14 mouse cellular contexts compared by ENCODE assay signal in the genomic region with DNA sequence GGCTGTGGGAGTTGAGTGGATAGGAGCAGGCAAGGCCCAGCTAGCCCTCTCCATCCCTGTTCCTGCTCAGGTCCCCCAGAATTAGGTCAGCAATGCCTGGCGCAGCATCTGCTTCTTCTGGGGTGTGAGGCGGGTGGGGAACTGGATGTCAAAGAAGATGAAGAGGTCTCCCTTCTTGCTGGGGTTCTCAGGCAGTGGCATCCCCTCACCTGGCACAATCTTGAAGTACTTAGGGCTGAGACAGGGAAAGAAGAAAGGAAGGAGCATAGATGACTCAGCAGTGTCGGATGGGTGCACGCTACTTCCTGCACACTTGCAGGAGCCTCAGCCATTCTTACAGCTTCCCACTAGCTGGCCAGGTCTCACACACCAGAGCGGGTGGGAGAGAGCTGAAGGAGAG. TPM values are rescaled to one million over a fixed set of nuclear protein-coding genes. Genes with fewer than 3 reads are reported as not detected.
DNase-seq lines count a peak whose midpoint lies in the region; ATAC-seq and TF ChIP-seq lines count a peak whose summit lies in the region.
"Had no signal": no experiment of that assay in that cellular context is flagged by ENCODE, and none has a peak within 500 bp of the region (broad histone marks: within the 10 kb centered on the region; RNA-seq: fewer than 3 reads in every experiment).

No protein-coding gene starts in this region.

- H3K27ac ChIP-seq in spleen, adult 2 months (ENCODE audit: insufficient read depth, low read length) = 0 out of 2 replicates have a peak overlapping the region, but pooled peaks have one; percentile 1
- H3K27ac ChIP-seq in forebrain, embryonic 16.5 days (ENCODE audit: low read length) = no peak overlapping the region
- H3K27ac ChIP-seq in limb, embryonic 10.5 days = no peak overlapping the region
- H3K27ac ChIP-seq: heart, embryonic 13.5 days; intestine, embryonic 15.5 days; limb, embryonic 13.5 days had no signal

- no peak overlapping the region for H3K4me3 ChIP-seq in spleen, adult 2 months (ENCODE audit: extremely low read depth, insufficient read depth, insufficient read length)
- H3K4me3 ChIP-seq in forebrain, embryonic 16.5 days (replicated peaks; ENCODE audit: low read length) = no peak overlapping the region
- no peak overlapping the region for H3K4me3 ChIP-seq in limb, embryonic 10.5 days
- H3K4me3 ChIP-seq: heart, embryonic 13.5 days; intestine, embryonic 15.5 days; limb, embryonic 13.5 days had no signal

- no peak for TF ChIP-seq CTCF in spleen, adult 2 months (IDR thresholded peaks at IDR 0.05; ENCODE audit: extremely low read depth, insufficient read depth, insufficient read length, insufficient replicate concordance)

- peak; percentile 23 for ATAC-seq in erythroid progenitor cell, adult 5-6 weeks (replicated peaks; ENCODE audit: low FRiP score, poor library complexity, severe bottlenecking)
- ATAC-seq in megakaryocyte-erythroid progenitor cell, adult 5-6 weeks (replicated peaks; ENCODE audit: low FRiP score, low TSS enrichment, poor library complexity, severe bottlenecking) = 0 out of 2 replicates have a peak, but pooled peaks have one; percentile 4
- no peak for ATAC-seq in forebrain, embryonic 16.5 days
- ATAC-seq: intestine, embryonic 15.5 days had no signal

- no peak for DNase-seq in spleen, adult 2 months (ENCODE audit: low read depth in 1 of 2, low spot score in 2 of 2)
- no peak for DNase-seq in spleen, postnatal 14 days (ENCODE audit: low spot score in 2 of 2)
- no peak for DNase-seq in heart, postnatal 10 days
- DNase-seq in limb, embryonic 10.5 days (ENCODE audit: low spot score) = no peak
- DNase-seq in left cerebral cortex, adult 9 months (ENCODE audit: low spot score in 2 of 2) = no peak
- DNase-seq: adrenal gland, adult 8-10 months; cerebellum, adult 2 months; midbrain, embryonic 14.5 days had no signal

- H3K4me2 ChIP-seq in forebrain, embryonic 16.5 days (ENCODE audit: low read length) = no peak overlapping the region
- H3K4me2 ChIP-seq: heart, embryonic 13.5 days; intestine, embryonic 15.5 days; limb, embryonic 13.5 days had no signal

- H3K27me3 ChIP-seq in spleen, adult 2 months (ENCODE audit: control insufficient read depth, insufficient read depth, low read length) = no peaks in the 10 kb centered on the region
- H3K27me3 ChIP-seq in forebrain, embryonic 16.5 days (replicated peaks; ENCODE audit: control insufficient read depth, insufficient read depth, low read length) = no peaks in the 10 kb centered on the region
- no peaks in the 10 kb centered on the region for H3K27me3 ChIP-seq in limb, embryonic 10.5 days (ENCODE audit: low read depth, poor library complexity, severe bottlenecking)
- H3K27me3 ChIP-seq: heart, embryonic 13.5 days; intestine, embryonic 15.5 days; limb, embryonic 13.5 days had no signal

- no peaks in the 10 kb centered on the region for H3K9me3 ChIP-seq in forebrain, embryonic 16.5 days (ENCODE audit: control insufficient read depth, low read length)
- no peaks in the 10 kb centered on the region for H3K9me3 ChIP-seq in limb, embryonic 10.5 days (replicated peaks)
- H3K9me3 ChIP-seq: heart, embryonic 13.5 days; intestine, embryonic 15.5 days; limb, embryonic 13.5 days had no signal

- peaks cover 20% of the 10 kb centered on the region for H3K36me3 ChIP-seq in spleen, adult 2 months (ENCODE audit: control insufficient read depth, insufficient read depth, low read length)
- no peaks in the 10 kb centered on the region for H3K36me3 ChIP-seq in forebrain, embryonic 16.5 days (ENCODE audit: control insufficient read depth, insufficient read depth)
- peaks cover 22% of the 10 kb centered on the region for H3K36me3 ChIP-seq in limb, embryonic 10.5 days

- intact Hi-C loops in heart, postnatal 10 days (cut with DNase I) = no loop called here

- H3K4me1 ChIP-seq in spleen, adult 2 months (ENCODE audit: control insufficient read depth, insufficient read depth, insufficient read length) = peaks cover 25% of the 10 kb centered on the region
- H3K4me1 ChIP-seq in forebrain, embryonic 16.5 days (replicated peaks; ENCODE audit: control insufficient read depth, insufficient read depth, low read length) = no peaks in the 10 kb centered on the region
- H3K4me1 ChIP-seq in limb, embryonic 10.5 days = peaks cover 6% of the 10 kb centered on the region
- H3K4me1 ChIP-seq: intestine, embryonic 15.5 days had no signal

- WGBS in spleen, adult 2 months = 18% methylated on average over 5 of the region's 5 CpGs
- WGBS in forebrain, embryonic 16.5 days = 98% methylated on average over 5 of the region's 5 CpGs
- 89% methylated on average over 5 of the region's 5 CpGs for WGBS in limb, embryonic 10.5 days

- TF ChIP-seq POLR2A in spleen, adult 2 months (IDR thresholded peaks at IDR 0.05; ENCODE audit: low read depth, low read length) = peak; percentile 35; the same call in 1 of the 2 replicates

- no peak overlapping the region for H3K9ac ChIP-seq in forebrain, embryonic 16.5 days (replicated peaks; ENCODE audit: low read depth, low read length)
- H3K9ac ChIP-seq: heart, embryonic 13.5 days; intestine, embryonic 15.5 days; limb, embryonic 13.5 days had no signal

RNA-seq across cellular contexts. Expression of a gene that starts 9.9 kb away (rescaled TPM):
- 991 and 1,064 TPM in 2 replicates for polyA plus RNA-seq in spleen, adult 2 months (2012; rRNA removed)
- total RNA-seq in erythroid progenitor cell, adult 5-6 weeks (2015; ENCODE audit: low replicate concordance) = 753 and 755 TPM in 2 replicates
- total RNA-seq in erythroid progenitor cell, adult 5-6 weeks (2017; ENCODE audit: low replicate concordance) = 595 and 716 TPM in 2 replicates
- total RNA-seq in megakaryocyte-erythroid progenitor cell, adult 5-6 weeks (2014; fragmentation: Nextera tagmentation) = 705 and 713 TPM in 2 replicates
- 103 and 164 TPM in 2 replicates for total RNA-seq in megakaryocyte-erythroid progenitor cell, adult 5-6 weeks (2017)
- 42.3 and 49.6 TPM in 2 replicates for polyA plus RNA-seq in forebrain, embryonic 16.5 days (2015; fragmentation: Nextera tagmentation; extraction: Ambion mirVana)
- 100 to 1,000 TPM; 835 to 891 TPM for total RNA-seq in heart, postnatal 10 days (2021)
- 98.8 and 126 TPM in 2 replicates for polyA plus RNA-seq in limb, embryonic 10.5 days (2016; fragmentation: Nextera tagmentation; extraction: Ambion mirVana)

RNA-seq across cellular contexts. Expression of a gene that starts 11.7 kb away (rescaled TPM):
- polyA plus RNA-seq in spleen, adult 2 months (2012; rRNA removed) = 2.3 and 3.8 TPM in 2 replicates
- total RNA-seq in erythroid progenitor cell, adult 5-6 weeks (2015; ENCODE audit: low replicate concordance) = 2.9 TPM in 1 of 2 replicates, not detected in the other
- total RNA-seq in erythroid progenitor cell, adult 5-6 weeks (2017; ENCODE audit: low replicate concordance) = 1.1 and 5.6 TPM in 2 replicates
- total RNA-seq in megakaryocyte-erythroid progenitor cell, adult 5-6 weeks (2014; fragmentation: Nextera tagmentation) = not detected in 2 replicates
- total RNA-seq in megakaryocyte-erythroid progenitor cell, adult 5-6 weeks (2017) = 0.05 and 1.8 TPM in 2 replicates
- 3.0 and 3.3 TPM in 2 replicates for polyA plus RNA-seq in forebrain, embryonic 16.5 days (2015; fragmentation: Nextera tagmentation; extraction: Ambion mirVana)
- total RNA-seq in heart, postnatal 10 days (2021) = not detected
- 0.13 and 0.24 TPM in 2 replicates for polyA plus RNA-seq in limb, embryonic 10.5 days (2016; fragmentation: Nextera tagmentation; extraction: Ambion mirVana)

RNA-seq across cellular contexts. Expression of a gene that starts 30.3 kb away (rescaled TPM):
- 0.77 and 1.3 TPM in 2 replicates for polyA plus RNA-seq in spleen, adult 2 months (2012; rRNA removed)
- total RNA-seq in erythroid progenitor cell, adult 5-6 weeks (2015; ENCODE audit: low replicate concordance) = not detected in 2 replicates
- total RNA-seq in erythroid progenitor cell, adult 5-6 weeks (2017; ENCODE audit: low replicate concordance) = 1.0 TPM in 1 of 2 replicates, not detected in the other
- total RNA-seq in megakaryocyte-erythroid progenitor cell, adult 5-6 weeks (2014; fragmentation: Nextera tagmentation) = not detected in 2 replicates
- total RNA-seq in megakaryocyte-erythroid progenitor cell, adult 5-6 weeks (2017) = not detected in 2 replicates
- polyA plus RNA-seq in forebrain, embryonic 16.5 days (2015; fragmentation: Nextera tagmentation; extraction: Ambion mirVana) = not detected in 2 replicates
- 100 to 1,000 TPM in 1 of 2 experiments, 10 to 100 TPM in 1; 62.7 to 107 TPM for total RNA-seq in heart, postnatal 10 days (2021)
- not detected in 2 replicates for polyA plus RNA-seq in limb, embryonic 10.5 days (2016; fragmentation: Nextera tagmentation; extraction: Ambion mirVana)
- polyA plus RNA-seq: intestine, embryonic 15.5 days; midbrain, embryonic 14.5 days had no signal

RNA-seq across cellular contexts. Expression of a gene that starts 33.8 kb away (rescaled TPM):
- 7.7 and 7.8 TPM in 2 replicates for polyA plus RNA-seq in spleen, adult 2 months (2012; rRNA removed)
- total RNA-seq in erythroid progenitor cell, adult 5-6 weeks (2015; ENCODE audit: low replicate concordance) = 4.2 and 20.9 TPM in 2 replicates
- 3.9 and 6.8 TPM in 2 replicates for total RNA-seq in erythroid progenitor cell, adult 5-6 weeks (2017; ENCODE audit: low replicate concordance)
- 14.2 and 20.1 TPM in 2 replicates for total RNA-seq in megakaryocyte-erythroid progenitor cell, adult 5-6 weeks (2014; fragmentation: Nextera tagmentation)
- 8.2 and 9.0 TPM in 2 replicates for total RNA-seq in megakaryocyte-erythroid progenitor cell, adult 5-6 weeks (2017)
- 10.1 and 12.3 TPM in 2 replicates for polyA plus RNA-seq in forebrain, embryonic 16.5 days (2015; fragmentation: Nextera tagmentation; extraction: Ambion mirVana)
- 10 to 100 TPM in 1 of 2 experiments, 1 to 10 TPM in 1; 8.4 to 15.3 TPM for total RNA-seq in heart, postnatal 10 days (2021)
- polyA plus RNA-seq in limb, embryonic 10.5 days (2016; fragmentation: Nextera tagmentation; extraction: Ambion mirVana) = 19.3 and 21.3 TPM in 2 replicates

Comparison
In these comparisons a context has a peak if more than half of its experiments do, and no peak if none do; other contexts are left out.
1. RNA of a gene that starts 30.3 kb away (total RNA-seq): 62.7 to 107 TPM in heart, postnatal 10 days; 1.0 TPM in erythroid progenitor cell, adult 5-6 weeks and not detected in megakaryocyte-erythroid progenitor cell, adult 5-6 weeks; every median in the first group is over 10 times any median in the second.